Mouse (Mus musculus) heart, adult 9 months (tissue): ENCODE data around the gene Hltf.

Experiments
- DNase-seq, 2 experiments: peaks; one replicate each; pipeline ENCODE4 v3.0.0; 2022; ENCODE audit warnings: low spot score in 2 of 2

Gene Hltf

GRCm38 (mm10) chr3:20145696-20146113, 88.1 kb downstream of the Hltf start:
- DNase-seq, result no peak

- no peak for DNase-seq
These were observed 89.3 kb downstream of the Hltf start for GRCm38 (mm10) chr3:20146884-20147395.

- DNase-seq, result no peak
These were observed 90.0 kb downstream of the Hltf start for GRCm38 (mm10) chr3:20147647-20148046.

- DNase-seq, result no peak
These were observed 92.9 kb downstream of the Hltf start for GRCm38 (mm10) chr3:20150511-20150910.

GRCm38 (mm10) chr3:20151651-20152050, 94.0 kb downstream of the Hltf start:
- DNase-seq, result no peak

- DNase-seq, result peak; percentile 68 to 70
These were observed 97.1 kb downstream of the Hltf start, which contains the start of gene Gyg for GRCm38 (mm10) chr3:20154531-20155367. Gyg (minus strand) TSS chr3:20155317.

GRCm38 (mm10) chr3:20155476-20155875, 97.9 kb downstream of the Hltf start:
- no peak for DNase-seq

GRCm38 (mm10) chr3:20167487-20167886, 109.9 kb downstream of the Hltf start:
- no peak for DNase-seq
